Mouse (Mus musculus) ES-Bruce4 (cell line): ENCODE data around the gene 1700012P22Rik. TPM values are rescaled to one million over a fixed set of nuclear protein-coding genes. Genes with fewer than 3 reads are reported as not detected.

Experiments
- H3K27ac ChIP-seq: 2 replicates; pipeline ENCODE4 v1.5.1; 2012; ENCODE audit warnings: low read length, inconsistent platforms; ENCODE audit not compliant: insufficient read depth
- H3K27me3 ChIP-seq: 2 replicates; pipeline ENCODE4 v1.6.1; 2012; ENCODE audit warnings: mild to moderate bottlenecking, low read length, inconsistent platforms; ENCODE audit not compliant: control insufficient read depth, poor library complexity, insufficient read depth, severe bottlenecking
- H3K36me3 ChIP-seq: 2 replicates; pipeline ENCODE4 v1.6.1; 2012; ENCODE audit warnings: inconsistent platforms, mild to moderate bottlenecking, low read length, moderate library complexity; ENCODE audit not compliant: control insufficient read depth, poor library complexity, insufficient read depth, severe bottlenecking
- H3K4me1 ChIP-seq: one replicate; pipeline ENCODE4 v1.8.1; 2011; ENCODE audit warnings: low read length; ENCODE audit not compliant: control insufficient read depth, insufficient read depth
- H3K4me3 ChIP-seq: 2 replicates; pipeline ENCODE4 v1.5.1; 2011; ENCODE audit warnings: low read depth, mild to moderate bottlenecking, low read length
- H3K9ac ChIP-seq: 2 replicates; pipeline ENCODE4 v1.6.1; 2012; ENCODE audit warnings: low read depth, mild to moderate bottlenecking, inconsistent platforms; ENCODE audit not compliant: poor library complexity, severe bottlenecking
- H3K9me3 ChIP-seq: replicated peaks from 2 replicates; pipeline ENCODE4 v1.6.1; 2012; ENCODE audit warnings: mild to moderate bottlenecking, low read length, inconsistent platforms; ENCODE audit not compliant: control insufficient read depth, poor library complexity, insufficient read depth, severe bottlenecking
- CTCF ChIP-seq: IDR thresholded peaks from one replicate; pipeline ENCODE4 v1.8.1; 2011; ENCODE audit warnings: low read depth, low read length
- EP300 ChIP-seq: IDR thresholded peaks from 2 replicates; pipeline ENCODE4 v1.6.1; 2011; ENCODE audit warnings: low read depth, low read length; ENCODE audit not compliant: insufficient read depth
- POLR2A ChIP-seq: IDR thresholded peaks from one replicate; pipeline ENCODE4 v1.8.1; 2011; ENCODE audit warnings: low read length; ENCODE audit not compliant: insufficient read depth
- polyA plus RNA-seq: library from polyadenylated mRNA; stranded (reverse); fragments of >200 nt; gene quantifications from 2 replicates; pipeline ENCODE4 v1.2.4, GENCODE M21; 2011; ENCODE audit warnings: low read depth; ENCODE audit not compliant: missing spikeins, insufficient read depth, insufficient read length

1700012P22Rik gene
- polyA plus RNA-seq, 1 experiment = not detected

DNA sequence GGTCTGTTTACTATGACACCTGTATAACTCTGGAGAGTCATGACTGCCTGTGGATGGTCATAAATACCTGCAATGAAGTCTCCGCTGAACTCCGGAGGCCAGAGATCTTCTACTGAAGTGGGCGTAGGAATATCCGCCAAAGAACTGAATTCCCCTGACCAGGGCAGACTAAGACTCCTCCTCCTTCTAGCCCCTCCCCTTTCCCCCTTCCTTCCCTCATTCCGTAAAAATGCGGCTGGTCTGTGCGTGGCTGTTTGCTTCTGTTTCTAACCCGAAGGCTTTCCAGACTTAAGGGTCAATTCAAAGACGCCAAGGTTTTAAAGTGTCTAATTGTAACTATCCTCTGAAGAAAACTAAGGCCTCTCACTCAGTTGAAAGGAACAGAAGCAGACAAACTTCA is 30.3 kb downstream of the 1700012P22Rik start, which contains the start of gene Pramef12:
Gene Pramef12 (minus strand): TSS at position 175 of the 400 bp plus-strand sequence.
- Histone ChIP-seq H3K9me3 (no peaks in the 10 kb centered on the region), H3K27me3 (no peaks in the 10 kb centered on the region), H3K36me3 (no peaks in the 10 kb centered on the region), H3K27ac (no peak within 1 kb of the TSS), H3K4me3 (peak within 1 kb of the TSS; percentile 65), H3K9ac (peak within 1 kb of the TSS; percentile 54; the same call in 1 of the 2 replicates), H3K4me1 (no peaks in the 10 kb centered on the region)
- TF ChIP-seq POLR2A (no peak), EP300 (no peak), CTCF (no peak)

DNA sequence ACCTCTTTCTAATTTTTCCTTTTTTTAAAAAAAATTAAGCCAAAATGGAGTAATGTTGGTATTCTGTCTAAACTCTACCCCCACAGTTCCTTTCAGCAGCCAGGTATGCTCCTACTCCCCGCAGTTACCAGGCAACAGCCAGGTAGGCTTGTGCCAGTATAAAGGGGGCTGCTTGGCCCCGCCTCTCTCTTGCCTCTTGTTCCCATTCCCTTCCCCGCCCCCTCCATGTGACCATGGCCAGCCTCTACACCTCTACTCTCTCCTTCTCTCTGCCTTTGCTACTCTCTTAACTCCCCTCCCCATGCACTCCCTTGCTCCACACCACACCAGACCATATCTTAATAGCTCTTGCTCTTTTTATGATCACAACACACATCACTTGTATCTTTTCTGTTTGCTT is 32.3 kb downstream of the 1700012P22Rik start:
- Histone ChIP-seq H3K9me3 (no peaks in the 10 kb centered on the region), H3K4me3 (no peak overlapping the region), H3K9ac (no peak overlapping the region), H3K4me1 (no peaks in the 10 kb centered on the region), H3K27me3 (no peaks in the 10 kb centered on the region), H3K36me3 (no peaks in the 10 kb centered on the region), H3K27ac (no peak overlapping the region)
- no peak for TF ChIP-seq EP300

DNA sequence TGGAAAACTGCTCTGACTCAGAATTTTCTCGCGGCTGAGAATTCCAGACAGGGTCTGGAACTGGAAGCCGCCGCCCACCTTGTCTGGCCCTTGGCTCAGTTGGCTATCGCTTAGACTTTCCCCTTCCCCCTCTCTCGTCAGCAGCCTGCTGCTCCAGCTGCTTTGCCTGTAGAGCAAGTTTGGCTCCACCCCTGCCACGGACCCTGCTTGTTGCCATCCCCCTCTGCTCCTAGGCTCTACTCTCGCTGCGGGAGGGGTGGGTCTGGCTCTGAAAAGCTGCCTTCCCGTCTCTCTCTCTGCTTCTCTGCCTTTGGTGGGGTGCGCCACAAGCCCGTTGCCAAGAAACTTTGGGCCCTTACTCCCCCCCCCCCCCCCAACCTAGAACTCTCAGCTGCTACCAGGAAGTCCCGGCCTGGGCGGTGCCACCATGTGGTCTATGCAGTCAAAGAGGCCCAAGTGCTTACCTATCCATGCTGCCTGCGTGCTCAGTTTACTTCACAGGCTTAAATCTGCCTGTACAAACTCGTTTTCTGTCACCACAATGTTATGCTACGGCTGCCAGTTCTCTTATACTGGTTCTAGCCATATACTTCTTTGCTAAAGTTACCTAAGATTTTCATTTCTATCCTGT is 34.0 kb downstream of the 1700012P22Rik start:
- Histone ChIP-seq H3K36me3 (no peaks in the 10 kb centered on the region), H3K4me1 (no peaks in the 10 kb centered on the region), H3K4me3 (peak overlapping the region; percentile 45), H3K27me3 (no peaks in the 10 kb centered on the region), H3K9ac (peak overlapping the region; percentile 38), H3K27ac (peak overlapping the region; percentile 84), H3K9me3 (no peaks in the 10 kb centered on the region)
- TF ChIP-seq CTCF (no peak), EP300 (peak; percentile 85), POLR2A (no peak)

DNA sequence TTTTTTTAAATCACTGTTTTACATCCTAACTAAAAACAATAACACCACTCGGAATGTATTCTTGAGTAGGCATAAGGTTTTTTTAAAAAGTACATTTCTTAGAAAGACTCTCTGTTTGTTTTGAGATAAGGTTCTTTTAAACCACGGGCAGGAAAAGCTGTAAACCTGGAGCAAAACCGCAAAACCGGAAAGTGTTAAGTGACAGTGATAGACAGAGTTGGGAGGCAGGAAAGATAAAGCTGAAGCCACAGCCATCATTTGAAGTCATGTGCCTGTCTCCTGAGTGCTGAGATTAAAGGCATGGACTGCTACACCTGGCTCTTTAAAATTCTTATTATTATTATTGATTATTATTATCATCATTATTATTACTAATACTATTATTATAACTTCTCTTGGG is 35.9 kb downstream of the 1700012P22Rik start:
- Histone ChIP-seq H3K4me1 (peaks cover 1% of the 10 kb centered on the region), H3K36me3 (no peaks in the 10 kb centered on the region), H3K9ac (no peak overlapping the region), H3K27me3 (no peaks in the 10 kb centered on the region), H3K27ac (no peak overlapping the region), H3K9me3 (no peaks in the 10 kb centered on the region), H3K4me3 (no peak overlapping the region)
- no peak for TF ChIP-seq POLR2A
- no peak for TF ChIP-seq EP300
- no peak for TF ChIP-seq CTCF

DNA sequence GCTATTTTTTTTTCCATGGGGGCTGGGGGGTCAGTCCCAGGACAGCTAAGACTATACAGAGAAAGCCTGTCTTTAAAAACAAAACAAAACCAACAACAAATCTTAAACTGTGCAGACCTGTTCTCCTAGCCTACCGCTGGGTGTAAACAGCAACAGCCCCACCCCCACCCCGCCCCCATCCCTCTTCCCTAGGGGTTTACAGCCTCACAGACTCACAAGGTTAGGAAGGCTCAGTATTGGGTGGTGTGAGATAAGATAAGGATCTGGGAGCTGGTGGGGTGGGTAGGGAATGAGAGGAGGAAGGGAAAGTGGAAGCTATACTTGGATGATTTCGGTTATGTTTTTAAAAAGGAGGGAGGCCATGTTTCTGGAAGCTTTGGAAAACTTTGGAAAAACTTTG is 42.3 kb downstream of the 1700012P22Rik start:
- no peaks in the 10 kb centered on the region for H3K27me3 ChIP-seq
- no peaks in the 10 kb centered on the region for H3K36me3 ChIP-seq
- H3K4me3 ChIP-seq = no peak overlapping the region
- H3K4me1 ChIP-seq = peaks cover 5% of the 10 kb centered on the region
- no peak overlapping the region for H3K27ac ChIP-seq
- TF ChIP-seq CTCF = no peak
- no peak for TF ChIP-seq EP300
- no peak for TF ChIP-seq POLR2A
- H3K9me3 ChIP-seq = no peaks in the 10 kb centered on the region
- no peak overlapping the region for H3K9ac ChIP-seq

DNA sequence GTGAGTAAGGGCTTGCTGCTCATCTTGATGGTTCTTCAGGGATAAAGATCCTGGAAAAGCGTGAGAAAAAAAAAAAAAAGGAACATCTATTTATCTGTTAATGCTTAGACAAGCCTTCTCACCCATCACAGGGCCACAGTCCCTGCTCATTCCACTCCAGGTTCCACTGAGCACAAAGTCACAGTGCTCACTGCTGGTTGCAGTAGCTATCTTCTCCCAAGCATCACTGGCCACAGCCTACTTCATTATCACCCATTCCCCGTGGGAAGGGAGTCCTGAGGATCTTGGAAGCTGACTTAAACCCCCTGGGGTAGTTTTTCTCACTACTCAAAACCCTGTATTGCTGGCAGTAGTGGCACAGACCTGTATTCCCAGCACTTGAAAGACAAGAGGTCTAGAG is 60.7 kb downstream of the 1700012P22Rik start, which contains the start of gene Pramef20:
Gene Pramef20 (minus strand): TSS at position 23 of the 400 bp plus-strand sequence.
- no peaks in the 10 kb centered on the region for H3K36me3 ChIP-seq
- H3K9ac ChIP-seq = no peak within 1 kb of the TSS
- H3K27me3 ChIP-seq = no peaks in the 10 kb centered on the region
- no peak within 1 kb of the TSS for H3K4me3 ChIP-seq
- H3K4me1 ChIP-seq = no peaks in the 10 kb centered on the region
- no peak within 1 kb of the TSS for H3K27ac ChIP-seq
- no peak for TF ChIP-seq EP300
- no peak for TF ChIP-seq POLR2A
- no peak for TF ChIP-seq CTCF
- H3K9me3 ChIP-seq = no peaks in the 10 kb centered on the region

Other genes starting within 250 kb of the 1700012P22Rik start
- not detected in 2 replicates for gene Oog2, start 248.1 kb downstream of the 1700012P22Rik start, polyA plus RNA-seq
- gene C87977, start 225.5 kb downstream of the 1700012P22Rik start, polyA plus RNA-seq = not detected in 2 replicates
- gene Pramel5, start 158.3 kb downstream of the 1700012P22Rik start, polyA plus RNA-seq = not detected in 2 replicates
- not detected in 2 replicates for gene Gm13128, start 108.5 kb downstream of the 1700012P22Rik start, polyA plus RNA-seq
- gene Gm13119, start 80.8 kb downstream of the 1700012P22Rik start, polyA plus RNA-seq = not detected in 2 replicates
- not detected in 2 replicates for gene Pramef20, start 60.8 kb downstream of the 1700012P22Rik start, polyA plus RNA-seq
- 33.3 and 36.0 TPM in 2 replicates for gene Pramef12, start 30.3 kb downstream of the 1700012P22Rik start, polyA plus RNA-seq
- not detected in 2 replicates for gene Gm9944, start 14.5 kb upstream of the 1700012P22Rik start, polyA plus RNA-seq
- not detected in 2 replicates for gene Aadacl3, start 25.0 kb upstream of the 1700012P22Rik start, polyA plus RNA-seq
- gene 9430007A20Rik, start 81.0 kb upstream of the 1700012P22Rik start, polyA plus RNA-seq = not detected in 2 replicates
- gene Gm13124, start 126.4 kb upstream of the 1700012P22Rik start, polyA plus RNA-seq = not detected in 2 replicates
- not detected in 2 replicates for gene Aadacl4, start 174.9 kb upstream of the 1700012P22Rik start, polyA plus RNA-seq
- gene Gm436, start 247.6 kb upstream of the 1700012P22Rik start, polyA plus RNA-seq = not detected in 2 replicates